Mouse (Mus musculus) spleen, postnatal 36 days (tissue): ENCODE results near the gene Alg5.

Experiments
- DNase-seq, 2 experiments: peaks; one replicate each; pipeline ENCODE4 v3.0.0; 2022; ENCODE audit warnings: low spot score in 2 of 2, mixed read lengths in 1 of 2

Gene Alg5

DNA sequence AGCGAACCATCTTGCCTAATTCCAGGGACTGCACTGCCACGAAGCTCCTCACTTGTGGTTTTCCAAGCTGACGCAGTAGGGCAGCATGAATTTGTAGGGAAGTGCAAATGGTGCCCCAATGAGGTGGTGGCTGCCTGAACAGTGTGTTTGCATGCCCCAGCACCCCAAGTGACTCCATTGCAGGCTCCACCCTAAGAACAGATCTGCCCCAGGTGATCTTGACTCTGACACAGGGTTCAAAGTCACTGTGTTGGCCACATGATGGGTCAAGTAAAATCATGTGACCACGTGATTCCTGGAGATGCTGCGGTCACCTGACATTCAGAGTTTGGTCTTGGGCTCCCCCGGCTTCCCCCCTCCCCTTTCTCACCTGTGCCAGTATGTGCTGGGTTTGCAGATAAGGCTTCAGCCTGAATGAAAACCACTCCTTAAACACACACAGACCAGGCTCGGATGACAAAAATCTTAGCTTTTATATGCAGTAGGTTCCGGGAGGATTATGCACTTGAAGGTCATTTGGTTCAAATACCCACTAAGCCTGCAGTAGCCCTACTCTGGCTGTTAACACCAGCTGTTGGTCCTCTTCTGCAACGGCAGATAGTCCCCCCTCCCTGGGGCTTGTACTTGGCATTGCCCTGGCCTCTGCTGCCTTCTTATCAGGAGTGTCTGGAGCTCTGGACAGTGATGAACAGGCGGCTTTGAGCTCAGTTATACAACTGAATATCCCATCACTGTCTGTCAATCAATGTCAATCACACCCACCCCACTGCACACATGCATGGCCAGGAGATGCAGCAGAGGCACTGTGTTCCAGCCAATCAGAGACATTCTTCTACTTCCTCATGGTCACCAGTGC lies 56.7 kb downstream of the Alg5 start:
- no peak for DNase-seq

- DNase-seq: no peak
Measured at GRCm38 (mm10) chr3:54793762-54794161, 58.4 kb downstream of the Alg5 start.

- DNase-seq: no peak
Measured at GRCm38 (mm10) chr3:54795379-54795778, 60.0 kb downstream of the Alg5 start.

DNA sequence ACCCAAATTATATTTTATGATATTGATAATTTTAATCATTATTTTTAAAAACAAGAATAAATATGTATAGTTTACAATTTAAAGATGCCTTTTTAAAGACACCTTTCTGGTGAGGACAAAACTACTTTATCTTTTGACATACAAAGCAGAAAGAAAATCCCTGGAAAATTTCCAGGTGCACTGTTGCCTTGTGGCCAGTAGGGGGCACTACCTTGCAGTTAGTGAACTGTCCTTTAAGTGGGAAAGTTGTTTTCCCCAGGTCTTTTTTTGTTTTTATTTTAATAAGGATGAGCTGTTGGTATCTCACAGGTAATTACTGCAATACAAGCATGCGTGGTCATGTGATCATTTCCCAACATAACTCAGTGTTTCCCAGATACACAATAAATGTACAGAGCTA lies 60.5 kb downstream of the Alg5 start:
- no peak for DNase-seq

GRCm38 (mm10) chr3:54797211-54797610 lies 61.9 kb downstream of the Alg5 start:
- DNase-seq: no peak
